ENCODE assay signal across 12 mouse cellular contexts in the genomic region with DNA sequence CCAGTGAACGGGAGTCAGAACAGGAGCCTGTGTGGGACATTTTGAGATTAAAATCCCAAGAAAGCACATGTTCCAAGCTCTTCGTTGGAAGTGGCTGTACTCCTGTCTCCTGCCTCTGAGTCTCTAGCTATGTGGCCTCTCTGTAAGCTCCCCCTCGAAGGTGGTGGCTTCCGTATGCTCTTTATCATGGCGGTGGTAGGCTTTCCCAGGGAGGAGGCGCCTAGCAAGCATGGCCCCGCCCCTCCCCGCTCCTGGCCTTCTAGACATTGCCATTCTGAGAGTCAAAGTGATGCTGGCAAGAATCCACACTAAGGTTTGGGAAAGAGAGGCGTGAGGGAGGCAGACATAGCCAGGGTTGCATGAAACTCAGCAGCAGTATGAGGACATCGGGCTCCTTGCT. TPM values are rescaled to one million over a fixed set of nuclear protein-coding genes. Genes with fewer than 3 reads are reported as not detected.
"Had no signal": no experiment of that assay in that cellular context is flagged by ENCODE, and none has a peak within 500 bp of the region (broad histone marks: within the 10 kb centered on the region; RNA-seq: fewer than 3 reads in every experiment).

No protein-coding gene starts in this region.

- DNase-seq: retina, postnatal 1 day; right cerebral cortex, postnatal 14 days; right cerebral cortex, postnatal 25 days; right cerebral cortex, postnatal 4 days; spleen, adult 18-20 months; thymus, adult 18-20 months; thymus, adult 2 months; thymus, postnatal 14 days; thymus, postnatal 25 days; thymus, postnatal 36 days; thymus, postnatal 4 days had no signal

RNA-seq across cellular contexts. Expression of a gene that starts 37.2 kb away (rescaled TPM):
- total RNA-seq: neutrophil, adult 5-6 weeks had no signal
